Mouse (Mus musculus): Measurements from ENCODE around the gene Slc6a11. TPM values are rescaled to one million over a fixed set of nuclear protein-coding genes. Genes with fewer than 3 reads are reported as not detected.

Slc6a11 gene
- 276 and 320 TPM in 2 replicates for polyA plus RNA-seq (2012; rRNA removed)

- DNase-seq (ENCODE audit: extremely low spot score in 1 of 2, low spot score in 1 of 2) = peak in 1 of 2 experiments; percentile 23
Observed at GRCm38 (mm10) chr6:114131122-114131872, at the start of gene Slc6a11. Gene Slc6a11 (plus strand): TSS chr6:114131241.

- DNase-seq (ENCODE audit: extremely low spot score in 1 of 2, low spot score in 1 of 2) = no peak
Observed at GRCm38 (mm10) chr6:114087106-114087505, 43.9 kb upstream of the Slc6a11 start.

GRCm38 (mm10) chr6:114089626-114090025 is 41.4 kb upstream of the Slc6a11 start:
- DNase-seq (ENCODE audit: extremely low spot score in 1 of 2, low spot score in 1 of 2) = peak; percentile 36 to 93

- DNase-seq (ENCODE audit: extremely low spot score in 1 of 2, low spot score in 1 of 2) = no peak
Observed at GRCm38 (mm10) chr6:114092216-114092615, 38.8 kb upstream of the Slc6a11 start.

GRCm38 (mm10) chr6:114094251-114094650 is 36.8 kb upstream of the Slc6a11 start:
- DNase-seq (ENCODE audit: extremely low spot score in 1 of 2, low spot score in 1 of 2) = peak; percentile 63 to 69

GRCm38 (mm10) chr6:114096574-114096973 is 34.5 kb upstream of the Slc6a11 start:
- no peak for DNase-seq (ENCODE audit: extremely low spot score in 1 of 2, low spot score in 1 of 2)

GRCm38 (mm10) chr6:114101923-114102322 is 29.1 kb upstream of the Slc6a11 start:
- DNase-seq (ENCODE audit: extremely low spot score in 1 of 2, low spot score in 1 of 2) = no peak

- DNase-seq (ENCODE audit: extremely low spot score in 1 of 2, low spot score in 1 of 2) = no peak
Observed at GRCm38 (mm10) chr6:114119507-114119906, 11.5 kb upstream of the Slc6a11 start.

- DNase-seq (ENCODE audit: extremely low spot score in 1 of 2, low spot score in 1 of 2) = no peak
Observed at GRCm38 (mm10) chr6:114125530-114125929, 5.5 kb upstream of the Slc6a11 start.

- no peak for DNase-seq (ENCODE audit: extremely low spot score in 1 of 2, low spot score in 1 of 2)
Observed at GRCm38 (mm10) chr6:114132472-114132871, 1.4 kb downstream of the Slc6a11 start.

GRCm38 (mm10) chr6:114132916-114133315 is 1.9 kb downstream of the Slc6a11 start:
- DNase-seq (ENCODE audit: extremely low spot score in 1 of 2, low spot score in 1 of 2) = no peak

- peak in 1 of 2 experiments; percentile 25 for DNase-seq (ENCODE audit: extremely low spot score in 1 of 2, low spot score in 1 of 2)
Observed at GRCm38 (mm10) chr6:114138970-114139369, 7.9 kb downstream of the Slc6a11 start.

- DNase-seq (ENCODE audit: extremely low spot score in 1 of 2, low spot score in 1 of 2) = peak in 1 of 2 experiments; percentile 40
Observed at GRCm38 (mm10) chr6:114141481-114141880, 10.4 kb downstream of the Slc6a11 start.

GRCm38 (mm10) chr6:114142480-114142879 is 11.4 kb downstream of the Slc6a11 start:
- DNase-seq (ENCODE audit: extremely low spot score in 1 of 2, low spot score in 1 of 2) = peak in 1 of 2 experiments; percentile 17

GRCm38 (mm10) chr6:114143544-114143943 is 12.5 kb downstream of the Slc6a11 start:
- DNase-seq (ENCODE audit: extremely low spot score in 1 of 2, low spot score in 1 of 2) = no peak

GRCm38 (mm10) chr6:114144447-114145105 is 13.5 kb downstream of the Slc6a11 start:
- DNase-seq (ENCODE audit: extremely low spot score in 1 of 2, low spot score in 1 of 2) = no peak

GRCm38 (mm10) chr6:114145650-114146329 is 14.7 kb downstream of the Slc6a11 start:
- no peak for DNase-seq (ENCODE audit: extremely low spot score in 1 of 2, low spot score in 1 of 2)

- DNase-seq (ENCODE audit: extremely low spot score in 1 of 2, low spot score in 1 of 2) = no peak
Observed at GRCm38 (mm10) chr6:114155720-114156119, 24.7 kb downstream of the Slc6a11 start.

GRCm38 (mm10) chr6:114158811-114159210 is 27.8 kb downstream of the Slc6a11 start:
- DNase-seq (ENCODE audit: extremely low spot score in 1 of 2, low spot score in 1 of 2) = peak; percentile 33 to 41

- DNase-seq (ENCODE audit: extremely low spot score in 1 of 2, low spot score in 1 of 2) = peak in 1 of 2 experiments; percentile 16
Observed at GRCm38 (mm10) chr6:114160732-114161131, 29.7 kb downstream of the Slc6a11 start.

GRCm38 (mm10) chr6:114174052-114174397 is 43.0 kb downstream of the Slc6a11 start:
- no peak for DNase-seq (ENCODE audit: extremely low spot score in 1 of 2, low spot score in 1 of 2)

All from frontal cortex, adult 2 months (tissue).